Mouse (Mus musculus): ENCODE data around the gene Polr2b. TPM values are rescaled to one million over a fixed set of nuclear protein-coding genes. Genes with fewer than 3 reads are reported as not detected.

Gene Polr2b
- polyA plus RNA-seq, 1 experiment from 2014 or later: 77.7 TPM

Other genes starting within 250 kb of the Polr2b start
- 0.44 to 0.90 TPM (median 0.78 TPM) in 3 replicates for gene Hopx, start 195.0 kb upstream of the Polr2b start, polyA plus RNA-seq (2018)
- gene Spink2, start 98.7 kb upstream of the Polr2b start, polyA plus RNA-seq (2018): not detected in 3 replicates
- 13.0 to 15.4 TPM (median 13.4 TPM) in 3 replicates for gene Rest, start 44.7 kb upstream of the Polr2b start, polyA plus RNA-seq (2018)
- 8.2 to 15.4 TPM (median 8.7 TPM) in 3 replicates for gene Noa1, start 63 bp upstream of the Polr2b start, polyA plus RNA-seq (2018)
- gene Igfbp7, start 97.9 kb downstream of the Polr2b start, polyA plus RNA-seq (2018): 0.21 to 1.3 TPM (median 0.53 TPM) in 3 replicates